Mouse (Mus musculus) G1E (cell line): Measurements from ENCODE around the gene Tmem19.

Source experiments
- CTCF ChIP-seq: IDR thresholded peaks from 2 replicates; pipeline ENCODE4 v1.5.1; 2012; ENCODE audit warnings: low read depth, low read length, inconsistent platforms, mixed read lengths
- GATA1 ChIP-seq: IDR thresholded peaks from 2 replicates; pipeline ENCODE4 v1.6.1; 2012; ENCODE audit warnings: borderline replicate concordance, low read length, inconsistent platforms, mixed read lengths
- GATA2 ChIP-seq: IDR thresholded peaks from 2 replicates; pipeline ENCODE4 v1.6.1; 2012; ENCODE audit warnings: low read depth, low read length, inconsistent platforms, borderline replicate concordance
- TAL1 ChIP-seq: conservative IDR thresholded peaks from 2 replicates; pipeline ENCODE4 v1.6.1; 2012; ENCODE audit warnings: low read depth, low read length, inconsistent platforms, mixed read lengths

DNA sequence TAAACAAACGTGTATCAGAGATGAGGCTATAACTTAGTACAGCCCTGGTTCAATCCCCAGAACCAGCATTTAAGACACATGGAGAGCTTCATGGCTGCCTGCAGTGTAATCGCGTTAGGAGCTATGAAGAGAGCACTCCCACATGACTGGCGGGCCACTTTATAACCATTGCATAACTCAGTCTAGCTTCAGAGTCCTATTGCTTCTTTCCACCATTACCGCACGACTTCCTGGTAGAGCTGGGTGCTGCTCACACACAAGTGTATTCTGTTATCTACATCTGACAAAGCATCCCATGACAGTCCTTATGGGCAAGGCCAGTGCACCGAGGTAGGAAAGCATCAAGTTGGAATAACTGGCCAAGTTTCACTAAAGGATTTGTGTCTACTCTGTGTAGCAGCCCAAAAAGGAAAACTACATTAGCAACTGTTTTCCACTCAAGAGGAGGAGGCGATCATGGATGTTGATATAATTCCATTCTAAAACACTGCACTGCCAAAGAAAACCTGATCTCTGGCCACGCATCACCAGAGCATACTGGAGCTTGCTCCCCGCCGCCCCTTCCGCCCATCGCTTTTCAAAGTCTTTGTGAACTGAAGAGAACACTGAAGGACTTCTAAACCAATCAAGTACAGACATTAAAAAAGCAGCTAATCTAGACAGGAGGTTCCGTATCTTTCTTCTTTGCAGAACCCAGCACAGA is 50.9 kb downstream of the Tmem19 start:
- TF ChIP-seq CTCF (no peak), TAL1 (no peak), GATA1 (no peak), GATA2 (no peak)
